Mouse (Mus musculus) MEL (cell line): Measurements from ENCODE around the gene Cfap44. TPM values are rescaled to one million over a fixed set of nuclear protein-coding genes. Genes with fewer than 3 reads are reported as not detected.

Source experiments
- DNase-seq: peaks from one replicate; pipeline ENCODE4 v3.0.0; 2011; ENCODE audit warnings: low read depth, low spot score
- H3K27ac ChIP-seq: 2 replicates; pipeline ENCODE4 v1.5.1; 2012; ENCODE audit warnings: low read depth, mild to moderate bottlenecking, control low read depth, low read length, moderate library complexity; ENCODE audit not compliant: control insufficient read depth
- H3K27me3 ChIP-seq, 2 experiments: fragments of 150-350 bp in 1 of 2; sonication (generic) in 1 of 2; 2 replicates each; pipeline ENCODE4 v1.6.1; 2012; ENCODE audit warnings: low read length in 2 of 2, mild to moderate bottlenecking in 2 of 2, improper control_type of control experiment in 1 of 2, moderate library complexity in 1 of 2; ENCODE audit not compliant: insufficient read depth in 2 of 2, control insufficient read depth in 1 of 2
- H3K36me3 ChIP-seq, 2 experiments: 2 replicates each; pipeline ENCODE4 v1.6.1; 2012 to 2014; ENCODE audit warnings: low read length in 2 of 2, improper control_type of control experiment in 1 of 2, inconsistent platforms in 1 of 2, mild to moderate bottlenecking in 1 of 2; ENCODE audit not compliant: insufficient read depth in 2 of 2, control insufficient read depth in 1 of 2
- H3K4me1 ChIP-seq, 2 experiments: fragments of 150-350 bp in 1 of 2; sonication (generic) in 1 of 2; 2 replicates each; pipeline ENCODE4 v1.6.1; 2012; ENCODE audit warnings: low read length in 2 of 2, improper control_type of control experiment in 1 of 2, mild to moderate bottlenecking in 1 of 2; ENCODE audit not compliant: insufficient read depth in 2 of 2, control insufficient read depth in 1 of 2
- H3K4me3 ChIP-seq, 2 experiments: fragments of 150-350 bp in 1 of 2; sonication (generic) in 1 of 2; 2 replicates each; pipeline ENCODE4 v1.5.1; 2012; ENCODE audit warnings: low read depth in 2 of 2, low read length in 2 of 2, mild to moderate bottlenecking in 2 of 2, moderate library complexity in 2 of 2, control low read depth in 1 of 2, improper control_type of control experiment in 1 of 2; ENCODE audit not compliant: control insufficient read depth in 1 of 2, insufficient read depth in 1 of 2
- H3K79me2 ChIP-seq: 2 replicates; pipeline ENCODE4 v1.6.1; 2012; ENCODE audit warnings: mild to moderate bottlenecking, low read length, moderate library complexity; ENCODE audit not compliant: control insufficient read depth, poor library complexity, insufficient read depth
- H3K9ac ChIP-seq: 2 replicates; pipeline ENCODE4 v1.6.1; 2012; ENCODE audit warnings: low read depth, mild to moderate bottlenecking, control low read depth, low read length, moderate library complexity; ENCODE audit not compliant: control insufficient read depth, poor library complexity, severe bottlenecking
- H3K9me3 ChIP-seq: fragments of 150-350 bp; sonication (generic); replicated peaks from 2 replicates; pipeline ENCODE4 v1.6.1; 2012; ENCODE audit warnings: mild to moderate bottlenecking, low read length, improper control_type of control experiment, moderate library complexity; ENCODE audit not compliant: insufficient read depth
- BHLHE40 ChIP-seq: IDR thresholded peaks from 2 replicates; pipeline ENCODE4 v1.6.1; 2012; ENCODE audit warnings: low read depth, mild to moderate bottlenecking, inconsistent platforms, low read length, improper control_type of control experiment, borderline replicate concordance
- CHD1 ChIP-seq: IDR thresholded peaks from 2 replicates; pipeline ENCODE4 v1.6.1; 2012; ENCODE audit warnings: low read depth, mild to moderate bottlenecking, inconsistent platforms, low read length, improper control_type of control experiment
- CHD2 ChIP-seq: IDR thresholded peaks from 2 replicates; pipeline ENCODE4 v1.6.1; 2011; ENCODE audit warnings: low read length, improper control_type of control experiment
- ETS1 ChIP-seq: IDR thresholded peaks from 2 replicates; pipeline ENCODE4 v1.6.1; 2012; ENCODE audit warnings: low read depth, mild to moderate bottlenecking, inconsistent platforms, low read length, improper control_type of control experiment, moderate library complexity
- GATA1 ChIP-seq: IDR thresholded peaks from 2 replicates; pipeline ENCODE4 v1.6.1; 2011; ENCODE audit warnings: low read depth, low read length, improper control_type of control experiment
- HCFC1 ChIP-seq: IDR thresholded peaks from 2 replicates; pipeline ENCODE4 v1.6.1; 2012; ENCODE audit warnings: low read depth, mild to moderate bottlenecking, inconsistent platforms, low read length, improper control_type of control experiment, moderate library complexity
- KAT2A ChIP-seq: conservative IDR thresholded peaks from 2 replicates; pipeline ENCODE4 v1.6.1; 2012; ENCODE audit warnings: low read depth, low read length, improper control_type of control experiment, inconsistent platforms
- MAZ ChIP-seq: IDR thresholded peaks from 2 replicates; pipeline ENCODE4 v1.6.1; 2012; ENCODE audit warnings: low read depth, mild to moderate bottlenecking, inconsistent platforms, low read length, improper control_type of control experiment
- MXI1 ChIP-seq: IDR thresholded peaks from 2 replicates; pipeline ENCODE4 v1.6.1; 2011; ENCODE audit warnings: mild to moderate bottlenecking, low read depth, low read length, improper control_type of control experiment
- MYB ChIP-seq: IDR thresholded peaks from 2 replicates; pipeline ENCODE4 v1.6.1; 2011; ENCODE audit warnings: mild to moderate bottlenecking, low read depth, low read length, improper control_type of control experiment
- MYC ChIP-seq: IDR thresholded peaks from 2 replicates; pipeline ENCODE4 v1.6.1; 2011; ENCODE audit warnings: low read depth, mild to moderate bottlenecking, low read length, improper control_type of control experiment, moderate library complexity
- NELFE ChIP-seq: IDR thresholded peaks from 2 replicates; pipeline ENCODE4 v1.6.1; 2011; ENCODE audit warnings: low read depth, low read length, improper control_type of control experiment
- NRF1 ChIP-seq: IDR thresholded peaks from 2 replicates; pipeline ENCODE4 v1.6.1; 2014; ENCODE audit warnings: low read depth, mild to moderate bottlenecking, inconsistent platforms, low read length, improper control_type of control experiment, moderate library complexity; ENCODE audit not compliant: poor library complexity, insufficient read depth, severe bottlenecking
- POLR2AphosphoS5 ChIP-seq: IDR thresholded peaks from 2 replicates; pipeline ENCODE4 v1.6.1; 2012; ENCODE audit warnings: low read depth, borderline replicate concordance, mild to moderate bottlenecking, inconsistent platforms, low read length, moderate library complexity, mixed read lengths
- RAD21 ChIP-seq: IDR thresholded peaks from 2 replicates; pipeline ENCODE4 v1.6.1; 2011; ENCODE audit warnings: mild to moderate bottlenecking, low read depth, low read length, improper control_type of control experiment
- RCOR1 ChIP-seq: IDR thresholded peaks from 2 replicates; pipeline ENCODE4 v1.6.1; 2012; ENCODE audit warnings: low read depth, mild to moderate bottlenecking, inconsistent platforms, low read length, improper control_type of control experiment
- TAL1 ChIP-seq: IDR thresholded peaks from 2 replicates; pipeline ENCODE4 v1.6.1; 2012; ENCODE audit warnings: mild to moderate bottlenecking, inconsistent platforms, low read length, moderate library complexity, mixed read lengths
- TBP ChIP-seq: IDR thresholded peaks from 2 replicates; pipeline ENCODE4 v1.8.0; 2011; ENCODE audit warnings: low read depth, low read length, improper control_type of control experiment
- USF1 ChIP-seq: IDR thresholded peaks from 2 replicates; pipeline ENCODE4 v1.6.1; 2014; ENCODE audit warnings: low read depth, mild to moderate bottlenecking, inconsistent platforms, low read length, improper control_type of control experiment, moderate library complexity
- USF2 ChIP-seq, 2 experiments: IDR thresholded peaks; 2 replicates each; pipeline ENCODE4 v1.6.1; 2011 to 2012; ENCODE audit warnings: improper control_type of control experiment in 2 of 2, low read length in 2 of 2, borderline replicate concordance in 1 of 2, inconsistent platforms in 1 of 2, low read depth in 1 of 2, mild to moderate bottlenecking in 1 of 2; ENCODE audit not compliant: insufficient read depth in 1 of 2
- ZC3H11A ChIP-seq: IDR thresholded peaks from 2 replicates; pipeline ENCODE4 v1.6.1; 2012; ENCODE audit warnings: low read depth, mild to moderate bottlenecking, inconsistent platforms, low read length, improper control_type of control experiment
- ZKSCAN1 ChIP-seq: IDR thresholded peaks from 2 replicates; pipeline ENCODE4 v1.6.1; 2012; ENCODE audit warnings: low read depth, mild to moderate bottlenecking, inconsistent platforms, low read length, improper control_type of control experiment, moderate library complexity
- ZMIZ1 ChIP-seq: IDR thresholded peaks from 2 replicates; pipeline ENCODE4 v1.6.1; 2012; ENCODE audit warnings: low read depth, mild to moderate bottlenecking, inconsistent platforms, low read length, improper control_type of control experiment, moderate library complexity
- ZNF384 ChIP-seq: IDR thresholded peaks from 2 replicates; pipeline ENCODE4 v1.6.1; 2012; ENCODE audit warnings: low read depth, mild to moderate bottlenecking, inconsistent platforms, low read length, improper control_type of control experiment
- polyA plus RNA-seq, 2 experiments: library from polyadenylated mRNA; stranded (reverse) in 1 of 2; unstranded in 1 of 2; fragments of >175 nt in 1 of 2; fragments of >200 nt in 1 of 2; gene quantifications; 2 replicates each; pipeline versions ENCODE4 v1.2.1 to v1.2.4; 2012; ENCODE audit warnings: low replicate concordance in 2 of 2, low read depth in 1 of 2; ENCODE audit not compliant: insufficient read length in 2 of 2, insufficient read depth in 1 of 2, missing spikeins in 1 of 2
- total RNA-seq: library from RNA; depleted of rRNA; stranded (reverse); fragments of 300-350 nt; gene quantifications from 2 replicates; pipeline ENCODE4 v1.2.3, GENCODE M21; 2012

Gene Cfap44
- total and polyA plus RNA-seq, 3 experiments: not detected

DNA sequence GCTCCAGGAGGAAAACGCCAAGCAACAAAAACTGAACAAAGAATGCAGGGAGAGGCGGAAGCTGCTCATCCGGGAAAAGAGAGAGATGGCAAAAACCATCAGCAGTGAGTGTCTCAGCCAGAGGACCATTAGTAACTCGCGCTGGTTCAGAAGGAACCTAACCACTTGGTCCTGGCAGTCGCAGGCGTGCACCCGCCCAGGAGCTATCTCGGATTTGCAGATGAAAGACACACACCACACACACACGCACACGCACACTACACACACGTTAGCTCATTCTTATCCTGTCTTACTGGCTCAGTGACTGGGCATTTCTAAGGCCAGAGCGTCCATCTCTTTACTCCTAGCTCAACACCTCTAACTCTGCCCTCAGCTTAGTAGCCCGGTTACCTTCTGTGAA, 80.7 kb downstream of the Cfap44 start:
- TF ChIP-seq KAT2A (no peak), ZC3H11A (no peak), ZMIZ1 (no peak), MYC (no peak), POLR2AphosphoS5 (no peak), GATA1 (no peak), TBP (no peak), BHLHE40 (no peak), ZNF384 (no peak), HCFC1 (no peak), RAD21 (no peak), USF2 (IDR thresholded peaks at IDR 0.05; ENCODE audit: borderline replicate concordance in 1 of 2, insufficient read depth in 1 of 2, low read depth in 1 of 2, low read length in 2 of 2) (no peak), NELFE (no peak), MYB (no peak), MXI1 (no peak), RCOR1 (no peak)
- H3K27ac ChIP-seq: no peak overlapping the region
- no peak for DNase-seq
- H3K79me2 ChIP-seq: no peaks in the 10 kb centered on the region
- H3K4me1 ChIP-seq: no peaks in the 10 kb centered on the region
- no peaks in the 10 kb centered on the region for H3K36me3 ChIP-seq
- H3K27me3 ChIP-seq: 0 out of 4 replicates have a peak, but pooled peaks cover 0 to 2% of the 10 kb centered on the region in 2 experiments
- H3K4me3 ChIP-seq: no peak overlapping the region
- H3K9me3 ChIP-seq: no peaks in the 10 kb centered on the region
- no peak overlapping the region for H3K9ac ChIP-seq

DNA sequence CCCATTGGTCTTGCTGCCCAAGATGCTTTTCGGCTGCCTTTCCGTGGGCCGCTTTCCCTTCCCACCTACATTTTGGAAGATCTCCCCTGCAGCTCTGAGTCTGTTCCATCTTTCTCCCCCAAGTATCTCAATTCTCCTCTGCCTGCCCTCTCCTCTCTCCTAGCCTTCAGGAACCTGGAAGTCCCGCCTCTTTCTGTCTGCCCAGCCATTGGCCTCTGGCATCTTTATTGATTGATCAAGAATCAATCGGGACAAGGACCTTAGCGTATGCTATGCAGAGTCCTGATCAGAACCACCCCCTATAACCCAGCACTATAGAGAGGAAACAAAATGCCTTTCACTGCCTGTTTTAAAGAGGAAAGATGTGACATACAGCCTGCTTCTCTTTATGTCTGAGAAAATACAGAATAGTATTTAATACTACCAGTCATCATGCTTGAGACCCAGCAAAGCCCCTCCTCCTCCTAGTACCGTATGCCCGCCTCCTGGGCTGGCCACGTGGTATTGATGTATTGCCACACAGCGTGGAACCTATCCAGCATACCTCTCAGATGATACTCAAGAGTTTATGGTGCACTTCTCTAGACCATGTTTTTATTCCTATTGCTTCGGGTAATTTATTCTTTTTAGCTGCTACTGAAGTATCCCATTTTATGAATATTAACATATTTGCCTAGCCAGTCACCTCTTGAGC, 81.2 kb downstream of the Cfap44 start:
- no peaks in the 10 kb centered on the region for H3K9me3 ChIP-seq
- no peak overlapping the region for H3K27ac ChIP-seq
- H3K4me3 ChIP-seq: no peak overlapping the region
- no peak overlapping the region for H3K9ac ChIP-seq
- no peak for TF ChIP-seq CHD2
- no peak for TF ChIP-seq ETS1
- TF ChIP-seq TAL1: no peak
- TF ChIP-seq NRF1: no peak
- no peak for TF ChIP-seq ZKSCAN1
- no peak for TF ChIP-seq USF1
- TF ChIP-seq POLR2AphosphoS5: no peak
- no peak for TF ChIP-seq RAD21
- TF ChIP-seq MYB: no peak
- no peak for TF ChIP-seq CHD1
- TF ChIP-seq MXI1: no peak
- no peak for TF ChIP-seq MAZ
- no peaks in the 10 kb centered on the region for H3K36me3 ChIP-seq
- DNase-seq: no peak
- no peaks in the 10 kb centered on the region for H3K79me2 ChIP-seq
- H3K27me3 ChIP-seq: 0 out of 4 replicates have a peak, but pooled peaks cover 0 to 2% of the 10 kb centered on the region in 2 experiments
- no peaks in the 10 kb centered on the region for H3K4me1 ChIP-seq
